Mouse (Mus musculus): ENCODE measurements around the gene Mtrf1. TPM values are rescaled to one million over a fixed set of nuclear protein-coding genes. Genes with fewer than 3 reads are reported as not detected.

Gene Mtrf1
- 4.6 TPM for polyA plus RNA-seq (2017; shearing (Covaris generic))

DNA sequence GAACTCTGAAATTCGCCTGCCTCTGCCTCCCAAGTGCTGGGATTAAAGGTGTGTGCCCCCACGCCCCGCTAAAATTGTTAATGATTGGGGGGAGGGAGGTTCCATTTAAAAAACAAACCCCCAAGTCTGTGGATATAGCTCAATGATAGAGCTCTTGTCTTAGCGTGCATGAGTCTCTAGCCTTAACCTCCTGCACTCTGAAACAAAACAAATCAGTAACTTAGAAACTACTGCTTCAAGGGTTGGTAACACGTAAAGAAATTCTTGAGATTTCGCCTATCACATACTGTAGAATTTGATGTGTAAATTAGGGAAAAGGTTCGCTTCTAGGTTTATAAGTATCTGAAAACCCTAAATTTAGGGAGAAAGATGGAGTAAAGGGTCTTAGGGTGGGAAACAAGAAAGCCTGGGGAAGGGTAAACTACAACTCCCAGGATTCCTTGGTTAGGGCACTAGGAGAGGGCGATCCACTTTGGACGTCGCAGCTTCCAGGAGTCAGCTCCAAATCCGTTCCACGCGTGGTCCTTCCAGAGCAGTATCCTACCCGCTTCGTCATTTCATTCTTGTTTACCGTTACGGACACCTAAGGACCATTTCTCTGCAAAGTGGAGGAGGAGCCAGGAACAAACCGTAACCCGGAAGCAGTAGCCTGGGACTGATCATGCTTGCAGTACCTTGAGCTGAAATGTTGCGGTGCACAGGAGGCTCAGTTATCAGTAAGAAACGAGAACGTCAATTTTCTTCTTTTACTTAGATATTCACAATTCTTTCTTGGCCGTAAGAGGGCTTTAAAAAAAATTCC is at the start of gene Mtrf1:
TSS of gene Mtrf1 (plus strand) at position 452 of the 802 bp plus-strand sequence.

GRCm38 (mm10) chr14:79390265-79390926 is 7.2 kb upstream of the Mtrf1 start, which contains the start of gene Naa16:
Gene Naa16, minus strand, starts transcription at chr14:79390778.

GRCm38 (mm10) chr14:79425979-79426729 is 28.6 kb downstream of the Mtrf1 start, which contains the start of gene Kbtbd7:
Gene Kbtbd7, plus strand, starts transcription at chr14:79426511.

GRCm38 (mm10) chr14:79451681-79452590 is 54.4 kb downstream of the Mtrf1 start, which contains the start of gene Kbtbd6:
Gene Kbtbd6, plus strand, starts transcription at chr14:79451835.

Other genes with a start within 250 kb of the Mtrf1 start
- gene Zfp957, start 150.4 kb upstream of the Mtrf1 start, polyA plus RNA-seq (2017; shearing (Covaris generic)), result 0.32 TPM
- gene Rgcc, start 96.1 kb upstream of the Mtrf1 start, polyA plus RNA-seq (2017; shearing (Covaris generic)), result 33.5 TPM
- gene Naa16, start 7.0 kb upstream of the Mtrf1 start, polyA plus RNA-seq (2017; shearing (Covaris generic)), result 65.6 TPM
- 5.5 TPM for gene Kbtbd7, start 28.7 kb downstream of the Mtrf1 start, polyA plus RNA-seq (2017; shearing (Covaris generic))
- not detected for gene Kbtbd6, start 54.1 kb downstream of the Mtrf1 start, polyA plus RNA-seq (2017; shearing (Covaris generic))
- gene Elf1, start 83.4 kb downstream of the Mtrf1 start, polyA plus RNA-seq (2017; shearing (Covaris generic)), result 175 TPM
- 47.0 TPM for gene Wbp4, start 83.7 kb downstream of the Mtrf1 start, polyA plus RNA-seq (2017; shearing (Covaris generic))
- 98.9 TPM for gene Sugt1, start 189.9 kb downstream of the Mtrf1 start, polyA plus RNA-seq (2017; shearing (Covaris generic))

Data from CD4-positive, CD25-positive, alpha-beta regulatory T cell (primary cell).